Mouse (Mus musculus): ENCODE measurements around the gene Dscam. TPM values are rescaled to one million over a fixed set of nuclear protein-coding genes. Genes with fewer than 3 reads are reported as not detected.

Gene Dscam
- polyA plus RNA-seq, 1 experiment: not detected

DNA sequence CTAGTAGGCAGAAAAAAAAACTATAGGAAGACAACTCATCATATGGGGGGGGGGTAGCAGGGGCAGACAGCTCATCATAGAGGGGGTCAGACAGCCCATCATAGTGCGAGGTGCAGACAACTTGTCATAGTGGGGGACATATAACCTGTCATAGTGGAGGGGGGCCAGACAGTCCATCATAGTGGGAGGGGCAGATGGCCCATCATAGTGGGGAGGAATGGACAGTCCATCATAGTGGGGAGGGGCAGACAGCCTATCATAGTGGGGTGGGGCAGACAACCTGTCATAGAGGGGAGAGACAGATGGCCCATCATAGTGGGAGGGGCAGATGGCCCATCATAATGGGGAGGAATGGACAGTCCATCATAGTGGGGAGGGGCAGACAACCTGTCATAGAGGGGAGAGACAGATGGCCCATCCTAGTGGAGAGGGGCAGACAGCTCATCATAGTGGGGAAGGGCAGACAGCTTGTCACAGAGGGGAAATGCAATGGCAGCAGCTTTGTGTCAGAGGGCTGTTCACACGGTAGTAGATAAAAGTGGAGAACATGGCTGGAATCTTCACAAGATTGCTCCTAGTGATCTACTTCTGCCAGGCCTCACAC lies 447.4 kb downstream of the Dscam start:
- Histone ChIP-seq H3K4me3 (replicated peaks; ENCODE audit: control insufficient read depth, low read depth, low read length) (no peak overlapping the region), H3K27ac (ENCODE audit: control insufficient read depth, insufficient read depth, low read depth, low read length, poor library complexity) (no peak overlapping the region), H3K4me1 (ENCODE audit: control insufficient read depth, insufficient read depth, low read length) (no peaks in the 10 kb centered on the region)
- TF ChIP-seq CTCF (IDR thresholded peaks at IDR 0.05; ENCODE audit: control insufficient read depth, insufficient read depth, low read length) (no peak), POLR2A (IDR thresholded peaks at IDR 0.05; ENCODE audit: borderline replicate concordance, control insufficient read depth, low read depth, low read length) (no peak)
- 85% methylated on average over 2 of the region's 2 CpGs for WGBS

- TF ChIP-seq POLR2A (IDR thresholded peaks at IDR 0.05; ENCODE audit: borderline replicate concordance, control insufficient read depth, low read depth, low read length): no peak
- no peak for TF ChIP-seq CTCF (IDR thresholded peaks at IDR 0.05; ENCODE audit: control insufficient read depth, insufficient read depth, low read length)
- Histone ChIP-seq H3K4me3 (replicated peaks; ENCODE audit: control insufficient read depth, low read depth, low read length) (no peak overlapping the region), H3K4me1 (ENCODE audit: control insufficient read depth, insufficient read depth, low read length) (no peaks in the 10 kb centered on the region), H3K27ac (ENCODE audit: control insufficient read depth, insufficient read depth, low read depth, low read length, poor library complexity) (no peak overlapping the region)
- 52% methylated on average over 3 of the region's 3 CpGs for WGBS
Observed at GRCm38 (mm10) chr16:96722135-96722534, 448.4 kb downstream of the Dscam start.

DNA sequence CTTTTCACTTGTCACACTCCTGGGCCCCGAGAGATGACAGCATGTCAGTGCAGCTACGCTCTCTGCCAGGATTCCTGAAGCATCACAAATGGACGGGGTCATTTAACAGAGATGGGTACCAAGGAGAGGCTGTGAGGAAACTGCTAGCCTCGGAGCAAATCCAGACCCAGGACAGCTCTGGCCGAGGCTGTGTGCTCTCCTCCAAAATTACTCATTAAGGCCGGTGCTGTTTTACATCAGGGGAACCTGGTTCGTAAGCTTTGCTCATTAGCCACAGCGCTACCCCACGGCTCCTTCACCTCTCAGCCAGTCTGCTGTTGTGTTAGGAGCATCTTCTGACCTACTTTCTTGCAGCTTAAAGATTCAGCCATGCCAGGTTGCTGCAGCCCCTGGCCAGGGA lies 449.3 kb downstream of the Dscam start:
- TF ChIP-seq POLR2A (IDR thresholded peaks at IDR 0.05; ENCODE audit: borderline replicate concordance, control insufficient read depth, low read depth, low read length): no peak
- no peak for TF ChIP-seq CTCF (IDR thresholded peaks at IDR 0.05; ENCODE audit: control insufficient read depth, insufficient read depth, low read length)
- Histone ChIP-seq H3K27ac (ENCODE audit: control insufficient read depth, insufficient read depth, low read depth, low read length, poor library complexity) (no peak overlapping the region), H3K4me1 (ENCODE audit: control insufficient read depth, insufficient read depth, low read length) (no peaks in the 10 kb centered on the region), H3K4me3 (replicated peaks; ENCODE audit: control insufficient read depth, low read depth, low read length) (no peak overlapping the region)
- WGBS: 80% methylated on average over 9 of the region's 9 CpGs

- no peak overlapping the region for H3K4me3 ChIP-seq (replicated peaks; ENCODE audit: control insufficient read depth, low read depth, low read length)
- H3K4me1 ChIP-seq (ENCODE audit: control insufficient read depth, insufficient read depth, low read length): no peaks in the 10 kb centered on the region
- WGBS: 56% methylated on average over 5 of the region's 5 CpGs
- no peak overlapping the region for H3K27ac ChIP-seq (ENCODE audit: control insufficient read depth, insufficient read depth, low read depth, low read length, poor library complexity)
- TF ChIP-seq POLR2A (IDR thresholded peaks at IDR 0.05; ENCODE audit: borderline replicate concordance, control insufficient read depth, low read depth, low read length): no peak
- TF ChIP-seq CTCF (IDR thresholded peaks at IDR 0.05; ENCODE audit: control insufficient read depth, insufficient read depth, low read length): no peak
Observed at GRCm38 (mm10) chr16:96720666-96721065, 449.9 kb downstream of the Dscam start.

DNA sequence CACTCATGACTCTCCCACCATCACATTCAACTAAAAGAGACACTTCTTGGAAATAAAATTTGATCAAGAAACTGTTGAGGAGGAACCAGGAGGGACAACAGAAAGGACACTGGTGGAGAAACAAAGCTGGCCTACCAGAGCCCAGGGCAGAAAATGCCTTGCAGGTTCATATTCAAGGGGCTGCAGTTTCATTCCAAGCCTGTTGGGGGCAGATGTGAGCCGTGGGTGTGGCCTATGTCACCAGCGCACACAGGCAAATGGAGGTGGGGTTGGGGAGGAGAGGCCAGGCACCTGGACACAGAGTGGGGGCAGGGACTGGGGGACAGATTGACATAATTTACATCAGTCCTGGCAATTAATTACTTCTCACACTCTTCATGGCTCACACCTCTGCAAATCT lies 452.3 kb downstream of the Dscam start:
- no peak overlapping the region for H3K4me3 ChIP-seq (replicated peaks; ENCODE audit: control insufficient read depth, low read depth, low read length)
- WGBS: 0% methylated on average over 2 of the region's 2 CpGs
- no peak for TF ChIP-seq POLR2A (IDR thresholded peaks at IDR 0.05; ENCODE audit: borderline replicate concordance, control insufficient read depth, low read depth, low read length)
- peak; percentile 38; the same call in 1 of the 2 replicates for TF ChIP-seq CTCF (IDR thresholded peaks at IDR 0.05; ENCODE audit: control insufficient read depth, insufficient read depth, low read length)

GRCm38 (mm10) chr16:96716633-96717032 lies 453.9 kb downstream of the Dscam start:
- Histone ChIP-seq H3K27ac (ENCODE audit: control insufficient read depth, insufficient read depth, low read depth, low read length, poor library complexity) (no peak overlapping the region), H3K4me3 (replicated peaks; ENCODE audit: control insufficient read depth, low read depth, low read length) (no peak overlapping the region), H3K4me1 (ENCODE audit: control insufficient read depth, insufficient read depth, low read length) (no peaks in the 10 kb centered on the region)
- TF ChIP-seq POLR2A (IDR thresholded peaks at IDR 0.05; ENCODE audit: borderline replicate concordance, control insufficient read depth, low read depth, low read length): no peak
- no peak for TF ChIP-seq CTCF (IDR thresholded peaks at IDR 0.05; ENCODE audit: control insufficient read depth, insufficient read depth, low read length)
- WGBS: 59% methylated on average over 2 of the region's 2 CpGs

More for the DNA sequence above, 452.3 kb downstream of the Dscam start:
- H3K27ac ChIP-seq (ENCODE audit: control insufficient read depth, insufficient read depth, low read depth, low read length, poor library complexity): no peak overlapping the region
- H3K4me1 ChIP-seq (ENCODE audit: control insufficient read depth, insufficient read depth, low read length): no peaks in the 10 kb centered on the region

DNA sequence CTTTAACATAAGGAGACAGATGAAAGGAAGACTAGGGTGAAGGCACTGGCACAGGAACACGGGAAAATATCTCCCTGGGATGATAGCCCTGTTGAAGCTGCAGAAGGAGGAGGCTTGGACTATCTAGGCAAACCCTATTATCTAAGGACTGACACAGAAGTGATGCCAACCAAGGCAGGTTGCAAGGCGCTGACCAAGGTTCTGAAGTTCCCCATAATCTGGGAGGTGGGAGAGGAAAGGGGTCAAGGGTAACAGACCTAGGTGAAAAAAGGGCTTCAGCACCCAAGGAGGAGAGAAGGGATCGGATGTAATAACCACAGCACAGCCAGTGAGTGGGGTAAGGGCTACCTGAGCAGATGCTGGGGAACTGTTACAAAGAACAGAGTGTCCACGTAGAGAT lies 458.6 kb downstream of the Dscam start:
- no peak overlapping the region for H3K27ac ChIP-seq (ENCODE audit: control insufficient read depth, insufficient read depth, low read depth, low read length, poor library complexity)
- TF ChIP-seq POLR2A (IDR thresholded peaks at IDR 0.05; ENCODE audit: borderline replicate concordance, control insufficient read depth, low read depth, low read length) (no peak), CTCF (IDR thresholded peaks at IDR 0.05; ENCODE audit: control insufficient read depth, insufficient read depth, low read length) (no peak)
- 43% methylated on average over 4 of the region's 4 CpGs for WGBS
- H3K4me3 ChIP-seq (replicated peaks; ENCODE audit: control insufficient read depth, low read depth, low read length): no peak overlapping the region
- no peaks in the 10 kb centered on the region for H3K4me1 ChIP-seq (ENCODE audit: control insufficient read depth, insufficient read depth, low read length)

GRCm38 (mm10) chr16:96700551-96700950 lies 470.0 kb downstream of the Dscam start:
- H3K4me3 ChIP-seq (replicated peaks; ENCODE audit: control insufficient read depth, low read depth, low read length): no peak overlapping the region
- TF ChIP-seq POLR2A (IDR thresholded peaks at IDR 0.05; ENCODE audit: borderline replicate concordance, control insufficient read depth, low read depth, low read length) (no peak), CTCF (IDR thresholded peaks at IDR 0.05; ENCODE audit: control insufficient read depth, insufficient read depth, low read length) (no peak)
- 69% methylated on average over 3 of the region's 3 CpGs for WGBS
- no peak overlapping the region for H3K27ac ChIP-seq (ENCODE audit: control insufficient read depth, insufficient read depth, low read depth, low read length, poor library complexity)
- H3K4me1 ChIP-seq (ENCODE audit: control insufficient read depth, insufficient read depth, low read length): no peaks in the 10 kb centered on the region

DNA sequence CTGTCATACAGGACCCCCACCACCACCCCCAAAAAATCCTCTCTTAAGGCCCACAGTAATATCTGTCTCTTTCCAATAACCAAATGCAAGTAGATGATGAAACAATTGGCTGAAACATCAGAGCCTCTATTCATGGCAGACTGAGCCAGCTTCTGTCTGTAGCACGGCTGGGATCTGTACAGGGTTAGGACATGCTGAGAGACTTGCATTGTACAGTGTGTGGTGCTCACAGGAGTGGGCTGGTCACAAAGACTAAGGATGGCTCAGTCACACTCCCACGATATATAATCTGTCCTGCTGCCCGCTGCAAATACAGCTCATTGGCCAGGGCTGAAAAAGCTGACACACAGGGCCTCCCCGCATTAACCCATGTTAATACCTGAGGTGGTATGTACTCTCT lies 474.7 kb downstream of the Dscam start:
- TF ChIP-seq CTCF (IDR thresholded peaks at IDR 0.05; ENCODE audit: control insufficient read depth, insufficient read depth, low read length): no peak
- no peak for TF ChIP-seq POLR2A (IDR thresholded peaks at IDR 0.05; ENCODE audit: borderline replicate concordance, control insufficient read depth, low read depth, low read length)
- Histone ChIP-seq H3K4me1 (ENCODE audit: control insufficient read depth, insufficient read depth, low read length) (no peaks in the 10 kb centered on the region), H3K27ac (ENCODE audit: control insufficient read depth, insufficient read depth, low read depth, low read length, poor library complexity) (no peak overlapping the region), H3K4me3 (replicated peaks; ENCODE audit: control insufficient read depth, low read depth, low read length) (no peak overlapping the region)
- 85% methylated on average over 4 of the region's 4 CpGs for WGBS
